Mouse (Mus musculus) heart, postnatal 36 days (tissue): ENCODE measurements at regions not wholly inside any gene's neighbourhood (a gene's known extent, or its start where the extent isn't known, plus 50 kb on each side); places are given as distances from the start of the nearest gene placed in this dataset.
A peak's percentile ranks its signal among the peaks of the same experiment; 100 is the strongest.

Experiments
- DNase-seq, 2 experiments: peaks; one replicate each; pipeline ENCODE4 v3.0.0; 2021 to 2022
- intact Hi-C: fragments of 180-260 bp; cut with DNase I; formaldehyde crosslinking; loops from one replicate; pipeline ENCODE4 v1.15.1; 2025

GRCm38 (mm10) chr10:37339658-37340057, 200.9 kb upstream of the Marcks start:
- intact Hi-C loops, result loop anchor here (5.0 kb wide), 1 partner anchor 202 kb away; the partner anchor contains the start of gene Marcks

GRCm38 (mm10) chr10:37338073-37338912, 199.6 kb upstream of the Marcks start:
- DNase-seq, result peak in 1 of 2 experiments; percentile 11
- intact Hi-C loops, result loop anchor here (5.0 kb wide), 1 partner anchor 201 kb away; the partner anchor contains the start of gene Marcks

More at GRCm38 (mm10) chr10:37339658-37340057, 200.9 kb upstream of the Marcks start:
- DNase-seq, result no peak

- DNase-seq, result peak; percentile 22 to 29
Measured at GRCm38 (mm10) chr10:37337172-37337620, 198.5 kb upstream of the Marcks start.

GRCm38 (mm10) chr10:37335148-37335547, 196.4 kb upstream of the Marcks start:
- intact Hi-C loops, result loop anchor here (5.0 kb wide), 1 partner anchor 198 kb away; the partner anchor contains the start of gene Marcks
- no peak for DNase-seq

More at GRCm38 (mm10) chr10:37337172-37337620, 198.5 kb upstream of the Marcks start:
- intact Hi-C loops, result loop anchor here (5.0 kb wide), 1 partner anchor 200 kb away; the partner anchor contains the start of gene Marcks

- intact Hi-C loops, result no loop called here
- DNase-seq, result no peak
Measured at GRCm38 (mm10) chr10:37326168-37326534, 187.4 kb upstream of the Marcks start.

GRCm38 (mm10) chr10:37325514-37326167, 186.9 kb upstream of the Marcks start:
- intact Hi-C loops, result no loop called here
- DNase-seq, result no peak

- DNase-seq, result no peak
- intact Hi-C loops, result no loop called here
Measured at GRCm38 (mm10) chr10:37323689-37324088, 185.0 kb upstream of the Marcks start.

GRCm38 (mm10) chr10:37322809-37323208, 184.1 kb upstream of the Marcks start:
- DNase-seq, result no peak
- intact Hi-C loops, result no loop called here

GRCm38 (mm10) chr10:37322310-37322709, 183.6 kb upstream of the Marcks start:
- intact Hi-C loops, result no loop called here
- no peak for DNase-seq

- intact Hi-C loops, result no loop called here
- DNase-seq, result no peak
Measured at GRCm38 (mm10) chr10:37321171-37321570, 182.5 kb upstream of the Marcks start.

- intact Hi-C loops, result no loop called here
- DNase-seq, result no peak
Measured at GRCm38 (mm10) chr10:37319746-37320430, 181.2 kb upstream of the Marcks start.

GRCm38 (mm10) chr10:37316701-37317100, 178.0 kb upstream of the Marcks start:
- no peak for DNase-seq
- intact Hi-C loops, result no loop called here

- no peak for DNase-seq
- intact Hi-C loops, result no loop called here
Measured at GRCm38 (mm10) chr10:37315804-37316203, 177.1 kb upstream of the Marcks start.

GRCm38 (mm10) chr10:37314746-37315430, 176.2 kb upstream of the Marcks start:
- DNase-seq, result no peak
- intact Hi-C loops, result no loop called here

GRCm38 (mm10) chr10:37313461-37313860, 174.7 kb upstream of the Marcks start:
- no peak for DNase-seq
- intact Hi-C loops, result no loop called here

GRCm38 (mm10) chr10:37310266-37310945, 171.7 kb upstream of the Marcks start:
- intact Hi-C loops, result no loop called here

GRCm38 (mm10) chr10:37304656-37305055, 165.9 kb upstream of the Marcks start:
- intact Hi-C loops, result no loop called here
- no peak for DNase-seq

More at GRCm38 (mm10) chr10:37310266-37310945, 171.7 kb upstream of the Marcks start:
- peak in 1 of 2 experiments; percentile 36 for DNase-seq

GRCm38 (mm10) chr10:37300181-37300889, 161.6 kb upstream of the Marcks start:
- no peak for DNase-seq

More at GRCm38 (mm10) chr10:37300181-37300889, 161.6 kb upstream of the Marcks start:
- intact Hi-C loops, result no loop called here
